Mouse (Mus musculus) c-Kit-positive CD71-positive TER-119-positive erythroid progenitor cells, embryonic 14.5 days (primary cell): ENCODE measurements around the gene Ccdc71.
A peak's percentile ranks its signal among the peaks of the same experiment; 100 is the strongest.

Experiments
- DNase-seq: peaks from one replicate; pipeline ENCODE4 v3.0.0-alpha.2; 2013; ENCODE audit warnings: low spot score

Ccdc71 gene

DNA sequence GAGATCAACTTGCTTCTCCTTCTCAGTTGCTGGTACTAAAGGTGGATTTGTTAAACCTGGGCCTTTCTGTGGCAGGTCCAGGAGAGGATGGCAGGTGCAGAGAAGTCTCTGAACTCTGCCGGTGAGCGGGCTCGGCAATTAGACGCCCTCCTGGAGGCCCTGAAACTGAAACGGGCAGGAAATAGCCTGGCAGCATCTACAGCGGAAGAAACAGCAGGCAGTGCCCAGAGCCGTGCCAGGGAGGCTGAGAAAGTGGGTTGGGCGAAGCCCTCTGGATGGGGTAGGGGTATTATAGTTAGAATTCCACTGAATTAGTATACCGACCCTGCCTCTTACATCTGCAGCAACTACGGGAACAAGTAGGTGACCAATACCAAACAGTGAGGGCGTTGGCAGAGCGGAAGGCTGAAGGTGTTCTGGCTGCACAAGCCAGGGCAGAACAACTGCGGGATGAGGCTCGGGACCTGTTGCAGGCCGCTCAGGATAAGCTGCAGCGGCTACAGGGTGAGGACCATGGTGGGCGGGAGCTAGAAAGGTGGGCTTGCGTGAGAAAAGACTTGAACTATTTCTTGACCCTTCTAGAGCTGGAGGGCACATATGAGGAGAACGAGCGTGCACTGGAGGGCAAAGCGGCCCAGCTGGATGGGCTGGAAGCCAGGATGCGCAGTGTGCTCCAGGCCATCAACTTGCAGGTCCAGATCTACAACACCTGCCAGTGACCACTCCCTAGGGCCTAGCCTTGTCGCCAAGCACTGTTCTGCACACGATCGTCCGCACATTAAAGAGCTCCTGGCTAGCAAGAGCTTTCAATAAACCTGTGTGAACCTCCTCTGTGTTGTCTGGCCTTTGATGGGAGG lies 29.6 kb downstream of the Ccdc71 start:
- no peak for DNase-seq

DNA sequence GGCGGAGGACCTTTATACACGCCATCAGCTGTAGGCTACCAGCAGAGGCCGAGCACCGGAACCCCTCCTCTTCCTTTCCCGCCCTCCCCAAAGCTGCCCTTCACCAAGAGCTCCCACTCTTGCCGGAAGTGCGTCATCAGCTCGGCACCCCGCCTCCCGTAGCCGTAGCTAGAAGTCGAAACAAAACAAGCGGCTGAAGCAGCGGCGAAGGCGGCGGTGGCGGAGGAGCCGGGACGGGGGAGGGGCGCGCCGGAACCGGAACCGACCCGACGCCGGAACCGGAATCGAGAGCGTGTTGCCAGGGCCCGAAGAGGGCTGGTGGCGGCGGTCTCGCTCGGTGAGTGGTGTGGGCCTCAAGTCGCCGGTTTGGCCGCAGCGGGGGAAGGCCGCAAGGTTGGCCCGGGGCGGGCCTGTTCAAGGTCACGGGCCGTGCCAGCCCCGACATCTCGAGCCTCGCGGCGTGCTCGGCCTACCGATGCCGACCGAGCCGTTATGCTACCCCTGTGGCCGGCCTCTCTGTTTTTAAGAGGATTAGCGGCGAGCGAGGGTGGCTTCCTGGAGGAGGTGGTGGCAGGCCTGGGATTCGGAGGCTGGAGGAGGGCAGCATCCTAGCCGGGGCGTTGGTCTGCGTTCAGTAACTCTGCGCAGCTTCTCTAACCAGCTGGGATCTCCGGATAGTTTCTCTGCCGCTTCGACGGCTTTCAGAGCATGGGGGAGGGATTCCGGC lies 30.4 kb downstream of the Ccdc71 start, which contains the start of gene Usp19:
Usp19 (plus strand) TSS at position 44 of the 727 bp plus-strand sequence.
- DNase-seq = peak; percentile 89

DNA sequence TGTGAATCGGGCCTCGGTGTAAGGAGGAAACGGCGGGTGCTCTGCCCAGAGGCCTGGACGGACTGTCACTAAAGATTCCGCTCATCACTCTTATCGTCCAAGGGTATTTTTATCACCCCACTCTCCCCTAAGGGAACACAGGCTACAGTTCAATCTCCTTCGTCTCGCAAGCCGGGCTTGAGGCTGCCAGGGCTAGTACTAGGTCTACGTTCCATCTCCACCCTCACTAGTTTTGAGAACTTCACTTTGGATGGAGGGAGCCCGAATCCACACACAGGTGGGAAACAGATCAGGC lies 30.9 kb downstream of the Ccdc71 start:
- DNase-seq = no peak

DNA sequence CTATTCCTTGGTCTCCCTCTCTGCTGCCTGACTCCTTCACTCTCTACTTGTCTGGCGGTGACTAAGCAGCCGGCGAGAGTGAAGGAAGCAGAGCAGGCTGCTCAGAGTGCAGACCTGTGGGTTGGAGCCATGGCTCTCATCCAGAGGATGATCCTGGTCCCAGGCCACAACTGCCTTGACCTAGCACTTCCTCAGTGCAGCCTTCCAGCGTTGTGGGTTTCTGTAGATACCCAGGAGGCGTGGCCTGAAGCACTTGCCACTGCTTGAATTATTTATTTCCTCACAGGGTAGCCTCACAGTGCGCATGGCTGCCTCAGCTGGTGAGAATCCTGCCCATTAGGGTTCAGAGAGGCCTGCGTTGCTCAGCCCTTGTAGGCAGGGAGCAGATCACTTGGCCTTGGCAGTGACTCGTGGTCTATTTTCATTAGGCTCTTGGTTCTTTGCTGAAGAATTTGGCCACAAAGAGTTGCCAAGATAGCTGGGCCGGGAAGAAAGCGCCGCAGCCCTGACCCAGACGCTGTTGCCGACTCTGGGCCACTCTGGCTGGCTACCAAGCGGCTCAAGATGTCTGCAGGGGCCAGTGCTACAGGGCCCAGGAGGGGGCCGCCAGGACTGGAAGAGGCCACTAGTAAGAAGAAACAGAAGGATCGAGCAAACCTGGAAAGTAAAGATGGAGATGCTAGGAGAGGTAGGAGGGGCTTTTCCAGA lies 31.9 kb downstream of the Ccdc71 start:
- DNase-seq = no peak

DNA sequence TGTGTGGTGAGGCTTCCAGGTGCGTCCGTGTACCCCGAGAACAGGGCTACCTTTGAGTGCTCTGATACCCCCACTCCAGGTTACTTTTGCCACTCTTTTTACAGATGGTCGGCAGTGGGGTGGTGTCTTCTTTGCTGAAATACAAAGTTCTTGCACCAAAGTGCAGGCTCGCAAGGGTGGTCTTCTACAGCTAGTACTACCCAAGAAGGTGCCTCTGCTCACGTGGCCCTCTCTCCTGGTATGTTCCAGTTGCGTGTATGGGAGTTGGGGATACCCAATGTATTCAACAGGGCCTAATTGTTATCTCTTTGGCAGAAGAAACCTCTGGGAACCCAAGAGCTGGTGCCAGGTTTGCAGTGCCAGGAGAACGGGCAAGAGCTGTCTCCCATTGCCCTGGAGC lies 32.9 kb downstream of the Ccdc71 start:
- no peak for DNase-seq

DNA sequence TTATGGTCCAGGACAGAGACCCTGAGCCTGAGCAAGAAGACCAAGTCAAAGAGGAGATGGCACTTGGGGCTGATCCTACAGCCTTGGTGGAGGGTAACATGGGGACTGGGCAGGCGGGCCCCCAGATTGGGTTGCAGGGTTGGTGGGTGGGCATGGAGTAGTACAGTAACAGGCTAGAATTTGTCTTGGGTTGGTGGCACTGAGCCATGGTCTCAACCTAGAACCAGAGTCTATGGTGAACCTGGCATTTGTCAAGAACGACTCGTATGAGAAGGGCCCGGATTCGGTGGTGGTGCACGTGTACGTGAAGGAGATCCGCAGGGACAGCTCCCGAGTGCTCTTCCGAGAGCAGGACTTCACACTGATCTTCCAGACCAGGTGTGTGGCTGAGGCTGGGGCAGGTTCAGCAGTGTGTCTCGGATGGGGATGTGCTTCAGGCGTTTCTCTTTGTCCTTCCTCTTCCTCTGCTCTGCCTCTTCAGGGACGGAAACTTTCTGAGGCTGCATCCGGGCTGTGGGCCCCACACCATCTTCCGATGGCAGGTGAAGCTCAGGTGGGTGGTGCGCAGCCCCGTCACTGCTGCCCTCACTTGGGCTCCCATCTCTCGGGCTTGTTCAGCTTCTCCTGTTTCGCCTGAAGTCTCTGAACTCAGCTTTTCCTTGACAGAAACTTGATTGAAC lies 34.0 kb downstream of the Ccdc71 start:
- DNase-seq = no peak

DNA sequence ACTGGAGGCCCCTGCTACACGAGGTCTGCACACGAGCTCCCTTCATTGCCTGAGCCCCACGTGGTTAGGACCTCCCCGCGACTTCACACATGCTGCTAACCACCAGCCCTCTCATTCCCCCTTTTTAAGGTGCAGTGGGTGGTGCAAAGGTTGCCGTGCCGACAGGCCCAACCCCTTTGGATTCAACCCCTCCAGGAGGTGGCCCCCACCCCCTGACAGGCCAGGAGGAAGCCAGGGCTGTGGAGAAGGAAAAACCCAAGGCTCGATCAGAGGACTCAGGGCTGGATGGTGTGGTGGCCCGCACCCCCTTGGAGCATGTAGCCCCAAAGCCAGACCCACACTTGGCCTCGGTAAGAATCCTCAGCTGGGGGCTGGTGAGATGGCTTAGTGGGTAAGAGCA lies 34.6 kb downstream of the Ccdc71 start:
- DNase-seq = no peak

DNA sequence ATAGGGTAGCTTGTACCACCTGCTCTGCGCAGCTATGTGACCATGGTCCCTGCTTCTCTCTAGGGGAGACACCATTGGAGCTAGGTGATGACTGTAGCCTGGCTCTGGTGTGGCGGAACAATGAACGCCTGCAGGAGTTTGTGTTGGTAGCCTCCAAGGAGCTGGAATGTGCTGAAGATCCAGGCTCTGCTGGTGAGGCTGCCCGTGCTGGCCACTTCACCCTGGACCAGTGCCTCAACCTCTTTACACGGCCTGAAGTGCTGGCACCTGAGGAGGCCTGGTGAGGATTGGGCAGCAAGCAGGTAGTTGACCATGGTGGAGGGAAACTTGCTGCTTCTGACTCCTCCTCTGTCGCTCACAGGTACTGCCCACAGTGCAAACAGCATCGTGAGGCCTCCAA lies 38.9 kb downstream of the Ccdc71 start:
- no peak for DNase-seq

DNA sequence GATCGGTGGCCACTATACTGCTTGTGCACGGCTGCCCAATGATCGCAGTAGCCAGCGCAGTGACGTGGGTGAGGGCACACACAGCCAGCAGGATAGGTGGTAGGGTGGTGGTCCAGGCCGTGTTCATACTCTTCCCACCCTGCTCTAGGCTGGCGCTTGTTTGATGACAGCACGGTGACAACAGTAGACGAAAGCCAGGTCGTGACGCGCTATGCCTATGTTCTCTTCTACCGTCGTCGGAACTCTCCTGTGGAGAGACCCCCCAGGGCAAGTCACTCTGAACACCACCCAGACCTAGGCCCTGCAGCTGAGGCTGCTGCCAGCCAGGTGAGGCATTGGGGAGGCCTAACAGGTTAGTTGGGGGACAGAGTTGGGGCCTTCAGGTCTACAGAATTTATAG lies 39.6 kb downstream of the Ccdc71 start:
- no peak for DNase-seq

DNA sequence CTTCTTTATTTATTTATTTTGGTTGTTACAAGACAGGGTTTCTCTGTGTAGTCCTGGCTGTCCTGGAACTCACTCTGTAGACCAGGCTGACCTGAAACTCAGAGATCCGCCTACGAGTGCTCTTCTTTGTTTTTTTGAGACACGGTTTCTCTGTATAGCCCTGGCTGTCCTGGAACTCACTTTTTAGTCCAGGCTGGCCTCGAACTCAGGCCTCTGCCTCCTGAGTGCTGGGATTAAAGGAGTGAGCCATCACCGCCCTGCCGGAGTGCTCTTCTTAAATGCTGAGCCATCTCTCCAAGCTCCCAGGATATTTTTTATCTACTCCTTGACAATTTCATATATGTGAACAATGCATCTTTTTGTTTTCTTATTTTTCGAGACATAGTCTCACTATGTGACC lies 46.6 kb downstream of the Ccdc71 start:
- no peak for DNase-seq

DNA sequence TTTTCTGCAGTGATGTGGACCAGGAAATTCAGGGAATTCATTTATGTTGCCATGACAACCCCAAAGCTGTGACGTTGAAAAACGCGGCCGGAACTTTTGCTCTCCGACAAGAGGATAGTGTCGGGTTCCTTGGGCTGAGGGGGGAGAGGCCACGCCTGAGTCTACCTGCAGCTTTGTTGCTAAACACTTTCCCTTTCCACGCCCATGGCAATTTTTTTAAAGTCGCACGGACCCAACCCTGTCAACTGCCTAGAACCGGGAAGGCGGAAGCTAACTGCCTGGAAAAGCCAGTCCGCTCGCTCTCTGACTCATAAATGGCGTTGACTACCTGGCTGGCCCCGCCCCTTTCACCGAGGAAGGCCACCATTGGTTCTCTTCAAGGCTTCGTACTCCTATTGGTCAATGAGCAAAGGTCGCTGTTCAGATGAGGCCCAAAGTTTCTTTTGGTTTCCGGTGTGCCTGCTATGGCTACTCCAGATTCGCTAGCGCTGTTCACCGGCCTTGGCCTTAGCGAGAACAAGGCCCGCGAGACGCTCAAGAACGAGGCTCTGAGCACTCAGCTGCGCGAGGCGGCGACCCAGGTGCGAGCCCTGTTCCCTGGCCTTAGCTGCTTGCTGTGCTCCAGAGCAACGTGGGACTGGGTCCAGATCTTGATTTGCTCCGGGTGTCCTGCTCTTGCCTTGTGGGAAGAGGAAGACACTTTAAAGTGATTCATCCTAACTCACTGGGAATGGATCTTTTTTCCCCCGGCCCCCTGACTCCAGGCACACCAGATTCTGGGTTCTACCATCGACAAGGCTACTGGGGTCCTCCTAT lies 47.5 kb downstream of the Ccdc71 start, which contains the start of gene Qars:
Qars (plus strand) TSS at position 88 of the 816 bp plus-strand sequence.
- peak; percentile 97 for DNase-seq

DNA sequence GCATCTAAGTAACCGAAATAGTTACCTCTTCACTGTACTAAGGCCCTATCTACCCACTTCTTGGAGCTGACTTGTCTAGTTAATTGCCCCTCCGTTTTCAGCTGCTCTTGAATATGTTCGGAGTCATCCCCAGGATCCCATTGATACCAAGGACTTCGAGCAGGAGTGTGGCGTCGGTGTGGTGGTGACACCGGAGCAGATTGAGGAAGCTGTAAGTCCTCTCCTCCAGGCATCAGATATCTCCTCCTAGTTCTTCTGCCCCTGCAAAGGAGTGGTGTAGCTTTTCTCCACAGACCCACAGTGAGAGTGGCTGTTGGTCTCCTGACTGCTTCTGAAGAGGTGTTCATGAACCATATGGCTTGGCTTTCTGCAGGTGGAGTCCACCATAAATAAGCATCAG lies 48.4 kb downstream of the Ccdc71 start:
- no peak for DNase-seq
